Mouse (Mus musculus): ENCODE measurements around the gene Tmco5. TPM values are rescaled to one million over a fixed set of nuclear protein-coding genes. Genes with fewer than 3 reads are reported as not detected.
A peak's percentile ranks its signal among the peaks of the same experiment; 100 is the strongest.

The Tmco5 gene
- 1 to 10 TPM; 1.2 to 3.1 (median 2.0) TPM for total RNA-seq (2022)

GRCm38 (mm10) chr2:116878391-116878790 lies at the start of gene Tmco5:
Gene Tmco5, plus strand, starts transcription at chr2:116878691.
- no peak for DNase-seq (ENCODE audit: low spot score in 2 of 2)

DNA sequence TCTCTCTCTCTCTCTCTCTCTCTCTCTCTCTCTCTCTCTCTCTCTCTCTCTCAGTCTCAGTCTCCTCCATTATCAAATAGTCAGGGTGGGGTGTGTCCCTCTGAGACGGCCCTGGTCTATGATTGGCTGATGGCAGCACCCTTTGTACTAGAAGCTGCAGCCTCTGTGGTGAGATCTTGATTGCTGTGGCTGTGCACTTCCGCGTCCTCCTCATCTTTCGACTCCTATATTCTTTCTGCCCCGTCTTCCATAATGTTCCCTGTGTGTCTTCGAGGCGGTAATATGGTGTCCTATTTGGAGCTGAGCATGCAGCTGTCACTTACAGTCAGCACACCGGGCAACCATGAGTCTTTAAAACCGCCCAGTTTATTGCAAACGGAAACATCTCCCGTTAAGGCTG lies 46.6 kb upstream of the Tmco5 start:
- no peak for DNase-seq (ENCODE audit: low spot score in 2 of 2)

- no peak for DNase-seq (ENCODE audit: low spot score in 2 of 2)
Observed at GRCm38 (mm10) chr2:116837829-116838228, 40.7 kb upstream of the Tmco5 start.

- peak in 1 of 2 experiments; percentile 23 for DNase-seq (ENCODE audit: low spot score in 2 of 2)
Observed at GRCm38 (mm10) chr2:116838538-116839197, 39.8 kb upstream of the Tmco5 start.

DNA sequence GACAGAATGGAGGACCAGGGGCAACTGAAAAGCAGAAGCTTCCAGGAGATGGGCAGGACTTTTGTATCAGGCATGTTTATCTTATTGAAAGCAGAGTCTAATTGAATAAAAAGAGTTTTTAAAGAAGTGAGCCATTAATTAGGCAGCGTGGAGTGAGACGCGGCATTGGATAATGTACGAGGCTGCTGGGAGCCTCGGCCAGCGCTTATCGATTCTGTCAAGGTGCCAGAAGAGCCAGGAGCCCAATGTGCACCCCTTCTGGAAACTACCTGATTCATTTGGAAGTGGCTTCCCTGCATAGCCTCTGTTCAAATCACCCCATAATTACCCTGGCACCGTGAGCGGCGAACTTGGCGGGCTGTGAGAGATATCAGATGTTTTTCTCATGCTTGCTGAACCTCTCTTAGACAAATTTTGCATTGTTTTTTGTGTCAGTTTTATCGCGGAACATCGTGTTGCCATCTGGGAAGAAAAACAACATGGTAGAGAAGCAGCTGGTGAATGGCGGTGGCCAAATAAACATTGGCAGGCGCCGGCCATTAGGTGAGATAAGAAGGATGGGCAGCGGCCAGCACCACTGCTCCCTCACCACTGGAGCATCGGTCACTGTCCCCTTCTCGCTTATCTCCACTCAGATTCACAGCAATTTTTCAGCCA lies 28.4 kb upstream of the Tmco5 start:
- DNase-seq (ENCODE audit: low spot score in 2 of 2): peak; percentile 32 to 46

GRCm38 (mm10) chr2:116851356-116851755 lies 27.1 kb upstream of the Tmco5 start:
- no peak for DNase-seq (ENCODE audit: low spot score in 2 of 2)

- DNase-seq (ENCODE audit: low spot score in 2 of 2): no peak
Observed at GRCm38 (mm10) chr2:116852249-116852648, 26.2 kb upstream of the Tmco5 start.

GRCm38 (mm10) chr2:116858703-116859102 lies 19.8 kb upstream of the Tmco5 start:
- no peak for DNase-seq (ENCODE audit: low spot score in 2 of 2)

DNA sequence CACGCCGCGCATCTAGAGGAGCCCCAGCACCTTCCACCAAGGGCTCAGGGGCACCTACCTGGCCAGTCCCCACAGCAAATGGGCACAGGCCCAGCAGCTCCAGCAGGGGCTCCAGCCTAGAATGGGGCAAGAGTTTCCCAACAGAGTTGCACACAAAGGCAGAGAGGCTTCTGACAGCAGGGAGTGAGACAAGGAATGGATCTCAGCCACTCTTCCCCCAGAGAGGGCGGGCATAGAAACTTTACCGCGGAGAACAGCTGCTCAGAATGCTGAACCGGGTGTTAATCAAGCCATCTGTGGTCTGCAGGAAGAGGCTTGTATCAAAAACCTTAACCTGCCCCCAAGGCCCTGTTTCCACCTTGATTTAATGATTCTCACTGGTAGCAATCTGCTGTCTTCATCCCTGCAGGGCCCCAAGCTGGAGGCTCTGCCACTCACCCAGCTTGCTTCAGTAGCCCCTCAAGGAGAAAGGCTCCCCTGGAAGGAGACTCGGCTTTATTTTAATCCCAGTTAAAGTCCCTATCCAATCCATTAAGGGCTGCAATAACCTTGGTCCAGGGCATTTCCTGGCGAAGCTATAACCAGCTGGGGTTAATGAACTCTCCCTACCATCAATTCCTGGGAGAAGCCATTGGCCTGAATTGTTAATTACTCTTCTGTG lies 1.4 kb upstream of the Tmco5 start:
- DNase-seq (ENCODE audit: low spot score in 2 of 2): no peak

DNA sequence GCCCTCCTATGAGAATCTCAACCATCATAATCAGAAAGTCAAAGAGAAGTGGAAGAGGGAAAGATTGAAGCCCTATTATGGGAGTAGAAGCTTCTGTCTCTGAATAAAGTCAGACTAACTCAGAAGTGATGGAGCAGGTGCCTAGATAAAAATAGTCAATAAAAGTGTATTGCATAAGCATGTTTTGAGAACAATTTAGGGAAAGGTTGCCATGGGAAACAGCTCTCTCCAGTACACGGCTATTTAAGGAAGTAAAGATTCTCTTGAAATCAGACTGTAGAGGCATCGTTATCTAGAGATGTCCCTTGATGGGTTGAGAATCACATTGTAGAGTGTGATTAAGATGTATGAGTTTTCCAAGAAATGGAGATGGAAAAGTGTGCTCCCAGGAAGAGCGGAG lies 1.2 kb downstream of the Tmco5 start:
- peak in 1 of 2 experiments; percentile 20 for DNase-seq (ENCODE audit: low spot score in 2 of 2)

DNA sequence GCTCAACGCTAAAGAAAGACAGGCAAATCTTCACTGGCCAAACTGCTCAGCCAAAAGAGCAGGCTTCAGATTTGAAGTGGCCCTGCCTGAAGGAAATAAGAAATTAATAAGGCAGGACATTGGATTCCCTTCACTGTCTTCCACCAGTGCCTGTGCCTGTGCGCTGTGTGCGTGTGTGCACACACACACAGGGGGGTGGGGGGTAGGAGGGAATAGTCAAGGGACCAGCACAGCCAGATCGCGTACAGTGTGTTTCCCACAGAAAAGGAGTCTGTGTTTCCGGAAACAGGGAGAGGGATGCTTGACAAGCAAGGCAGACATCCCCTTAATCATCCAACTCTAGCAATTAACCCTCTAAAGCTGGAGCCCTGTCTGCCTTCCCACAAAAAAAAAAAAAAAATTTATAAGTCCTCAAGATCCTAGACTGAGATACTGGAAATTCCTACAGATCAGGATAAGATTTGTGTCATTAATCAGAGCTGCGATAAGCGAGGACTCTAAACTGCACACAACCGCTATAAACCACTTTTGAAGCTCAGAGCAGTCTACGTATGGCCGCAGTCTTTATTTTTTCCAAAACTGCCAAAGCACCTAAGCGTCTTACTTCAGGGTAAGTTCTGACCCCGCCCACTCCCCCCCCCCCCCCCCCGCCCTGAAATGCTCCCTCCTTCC lies 15.0 kb downstream of the Tmco5 start:
- DNase-seq (ENCODE audit: low spot score in 2 of 2): no peak

- DNase-seq (ENCODE audit: low spot score in 2 of 2): peak in 1 of 2 experiments; percentile 34
Observed at GRCm38 (mm10) chr2:116893988-116894363, 15.5 kb downstream of the Tmco5 start.

GRCm38 (mm10) chr2:116899615-116900272 lies 21.3 kb downstream of the Tmco5 start:
- DNase-seq (ENCODE audit: low spot score in 2 of 2): peak; percentile 92 to 99

DNA sequence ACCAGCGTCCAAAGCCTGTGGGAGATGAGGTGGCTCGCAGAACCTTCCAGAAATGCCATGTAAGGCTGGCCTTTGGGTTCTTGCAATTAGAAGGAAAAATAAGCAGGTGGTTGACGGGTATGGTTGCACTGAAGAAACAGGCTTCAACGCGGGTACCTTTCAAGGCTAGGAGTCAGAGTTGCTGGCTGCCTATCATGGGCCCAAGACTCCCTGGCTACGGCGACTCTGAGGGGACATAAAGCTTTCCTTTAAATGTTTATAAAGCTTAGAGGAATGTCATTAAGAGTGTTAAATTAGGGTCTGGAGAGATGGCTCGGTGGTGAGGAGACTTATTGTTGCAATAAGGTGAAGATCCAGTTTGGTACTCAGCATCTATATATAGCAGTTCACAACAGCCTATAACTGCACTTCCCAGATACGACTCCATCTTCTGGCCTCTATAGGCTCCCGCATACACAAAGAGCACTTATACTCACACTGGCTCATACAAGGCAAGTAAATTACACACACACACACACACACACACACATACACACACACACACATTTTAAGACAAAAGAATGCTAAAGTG lies 21.9 kb downstream of the Tmco5 start:
- DNase-seq (ENCODE audit: low spot score in 2 of 2): no peak

DNA sequence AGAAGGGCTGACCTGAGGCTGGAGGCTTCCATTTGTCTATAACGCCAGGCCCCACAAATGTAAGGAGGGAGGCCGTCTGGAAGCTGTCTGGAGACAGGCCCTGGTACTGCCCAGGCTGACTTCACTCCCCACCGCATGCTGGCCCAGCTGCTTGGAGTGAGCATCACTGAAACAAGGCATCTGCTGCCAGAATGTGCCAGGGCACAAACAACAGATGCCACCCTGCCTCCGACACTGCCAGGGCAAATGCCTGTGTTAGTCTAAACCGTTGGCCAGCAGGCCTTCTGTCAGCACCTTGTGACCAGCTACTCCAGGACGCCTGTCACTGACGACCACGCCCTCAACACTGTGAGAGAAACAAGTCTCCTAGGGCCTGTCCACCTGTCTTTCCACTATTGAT lies 29.8 kb downstream of the Tmco5 start:
- peak; percentile 41 to 46 for DNase-seq (ENCODE audit: low spot score in 2 of 2)

DNA sequence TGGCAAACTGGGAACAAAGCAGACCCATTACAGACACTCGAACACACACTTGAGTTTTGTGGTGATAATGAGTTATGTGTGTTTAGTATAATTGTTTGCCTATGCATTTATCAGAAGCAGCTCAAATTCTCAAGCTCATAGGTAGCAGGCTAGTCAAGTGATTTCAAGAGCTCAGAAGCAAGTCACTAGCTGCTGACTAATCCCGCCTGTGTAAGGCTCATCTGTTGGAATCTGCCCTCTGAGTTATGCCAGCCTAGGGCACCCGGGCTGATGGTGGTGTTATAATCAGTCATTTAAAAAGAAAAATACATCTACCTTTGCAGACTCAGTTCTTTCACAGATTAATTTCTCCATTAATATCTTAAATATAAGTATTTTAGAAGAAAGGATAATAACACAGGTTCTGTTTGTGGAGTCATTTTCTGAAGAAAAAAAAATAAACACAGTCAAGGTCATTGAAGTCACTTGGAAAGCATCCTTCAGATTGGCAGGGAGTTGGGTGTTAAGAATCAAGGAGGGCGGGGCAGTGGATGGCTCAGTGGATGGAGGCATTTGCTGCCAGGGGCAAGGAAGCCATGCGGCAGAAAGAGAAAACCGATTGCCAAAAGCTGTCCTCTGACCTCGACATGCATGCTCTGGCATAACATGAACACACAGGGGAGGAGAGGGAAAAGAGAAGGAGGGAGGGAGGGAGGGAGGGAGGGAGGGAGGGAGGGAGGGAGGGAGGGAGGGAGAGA lies 34.0 kb downstream of the Tmco5 start:
- no peak for DNase-seq (ENCODE audit: low spot score in 2 of 2)

DNA sequence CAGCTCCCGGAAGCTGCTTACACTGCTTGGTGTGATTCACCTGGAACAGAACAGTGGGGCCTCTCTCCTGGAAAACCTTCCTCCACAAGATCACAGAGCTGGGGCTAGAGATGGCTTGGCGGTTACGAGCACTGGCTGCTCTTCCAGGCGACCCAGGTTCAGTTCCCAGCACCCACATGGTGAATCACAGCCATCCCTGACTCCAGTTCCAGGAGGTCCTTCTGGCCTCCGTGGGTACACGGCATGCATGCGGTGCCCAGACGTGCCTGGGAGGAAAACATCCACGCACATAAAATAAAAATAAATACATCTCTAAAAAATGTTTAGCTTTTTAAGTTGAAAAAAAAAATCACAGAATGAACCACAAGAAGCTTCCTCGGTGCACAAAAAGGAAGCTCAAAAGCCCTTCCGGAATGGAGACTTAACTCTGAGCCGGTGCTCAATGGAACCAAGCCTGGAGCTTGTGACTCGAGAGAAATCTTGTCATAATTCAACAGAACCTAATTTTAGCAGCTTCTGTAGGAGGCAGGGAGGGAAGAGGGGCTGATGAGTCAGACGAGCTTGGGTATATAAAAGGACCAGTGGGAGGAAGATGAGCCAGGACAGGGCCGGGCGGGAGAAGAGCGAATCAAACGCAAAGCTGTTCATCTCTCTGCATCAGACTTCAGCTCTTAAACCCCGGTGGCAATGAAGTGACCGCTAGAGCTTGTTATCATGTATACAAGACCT lies 35.4 kb downstream of the Tmco5 start:
- peak; percentile 73 to 80 for DNase-seq (ENCODE audit: low spot score in 2 of 2)

DNA sequence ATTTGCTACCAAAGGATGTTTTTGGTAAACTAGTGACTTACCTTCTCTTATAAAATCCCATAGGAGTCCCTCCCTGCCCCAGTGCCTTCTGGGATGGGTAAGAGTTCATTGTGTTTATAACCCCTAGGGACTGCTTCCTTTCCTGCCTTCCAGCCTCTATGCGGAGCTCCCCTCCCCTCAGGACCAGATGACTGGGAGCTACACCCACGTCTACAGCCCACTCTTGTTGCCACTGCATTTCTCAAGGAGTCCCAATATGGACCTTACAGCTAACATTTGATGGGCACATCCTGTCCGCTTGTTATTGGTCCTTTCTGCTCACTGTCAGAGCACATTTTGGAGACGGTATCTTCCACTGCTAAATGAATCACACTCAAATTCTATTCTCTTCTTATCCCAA lies 36.1 kb downstream of the Tmco5 start:
- DNase-seq (ENCODE audit: low spot score in 2 of 2): no peak

DNA sequence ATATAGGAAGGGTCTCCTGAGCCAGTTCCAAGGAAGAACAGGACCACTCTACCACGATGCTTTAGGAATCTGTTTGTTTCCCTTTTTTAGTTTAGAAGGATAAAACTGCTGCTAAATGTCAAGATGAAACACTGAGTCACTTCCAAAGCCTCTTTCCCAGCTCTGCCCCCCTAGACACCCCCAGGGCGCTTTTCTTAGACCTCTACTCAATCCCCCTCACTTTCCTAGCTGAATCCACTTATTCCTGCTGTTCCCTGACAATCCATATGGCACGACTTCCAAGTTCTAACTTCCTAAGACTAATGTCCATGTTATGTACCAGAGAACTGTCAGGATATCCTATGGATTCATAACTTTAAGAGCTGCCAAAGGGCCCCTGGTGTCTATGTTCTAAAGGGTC lies 40.1 kb downstream of the Tmco5 start:
- DNase-seq (ENCODE audit: low spot score in 2 of 2): no peak
